Mouse (Mus musculus) MEL (cell line): Measurements from ENCODE around the gene Otulinl.

Source experiments
- CTCF ChIP-seq, 3 experiments: IDR thresholded peaks in 2 of 3; conservative IDR thresholded peaks in 1 of 3; 2 replicates each; pipeline ENCODE4 v1.5.1; 2011 to 2012; ENCODE audit warnings: low read length in 3 of 3, low read depth in 2 of 3, mild to moderate bottlenecking in 2 of 3, improper control_type of control experiment in 1 of 3, inconsistent platforms in 1 of 3, mixed read lengths in 1 of 3, moderate library complexity in 1 of 3; ENCODE audit not compliant: control insufficient read depth in 1 of 3, insufficient read depth in 1 of 3, poor library complexity in 1 of 3, severe bottlenecking in 1 of 3
- EP300 ChIP-seq, 2 experiments: IDR thresholded peaks; 2 replicates each; pipeline ENCODE4 v1.6.1; 2011; ENCODE audit warnings: improper control_type of control experiment in 2 of 2, low read length in 2 of 2, low read depth in 1 of 2, mild to moderate bottlenecking in 1 of 2
- MAZ ChIP-seq: IDR thresholded peaks from 2 replicates; pipeline ENCODE4 v1.6.1; 2012; ENCODE audit warnings: low read depth, mild to moderate bottlenecking, inconsistent platforms, low read length, improper control_type of control experiment
- POLR2A ChIP-seq, 2 experiments: IDR thresholded peaks; 2 replicates each; pipeline ENCODE4 v1.6.1; 2011 to 2012; ENCODE audit warnings: low read length in 2 of 2, mild to moderate bottlenecking in 2 of 2, control low read depth in 1 of 2, improper control_type of control experiment in 1 of 2, low read depth in 1 of 2, moderate library complexity in 1 of 2; ENCODE audit not compliant: control insufficient read depth in 1 of 2, insufficient read depth in 1 of 2, poor library complexity in 1 of 2
- USF1 ChIP-seq: IDR thresholded peaks from 2 replicates; pipeline ENCODE4 v1.6.1; 2014; ENCODE audit warnings: low read depth, mild to moderate bottlenecking, inconsistent platforms, low read length, improper control_type of control experiment, moderate library complexity
- ZNF384 ChIP-seq: IDR thresholded peaks from 2 replicates; pipeline ENCODE4 v1.6.1; 2012; ENCODE audit warnings: low read depth, mild to moderate bottlenecking, inconsistent platforms, low read length, improper control_type of control experiment

- TF ChIP-seq USF1, result no peak
- no peak for TF ChIP-seq CTCF (IDR thresholded peaks at IDR 0.05 in 2 of 3, conservative IDR thresholded peaks at IDR 0.05 in 1 of 3; ENCODE audit: control insufficient read depth in 1 of 3, insufficient read depth in 1 of 3, low read depth in 2 of 3, low read length in 3 of 3, poor library complexity in 1 of 3, severe bottlenecking in 1 of 3)
- no peak for TF ChIP-seq POLR2A (IDR thresholded peaks at IDR 0.05; ENCODE audit: control insufficient read depth in 1 of 2, insufficient read depth in 1 of 2, low read depth in 1 of 2, low read length in 2 of 2, poor library complexity in 1 of 2)
- no peak for TF ChIP-seq MAZ
- TF ChIP-seq EP300 (IDR thresholded peaks at IDR 0.05; ENCODE audit: low read depth in 1 of 2, low read length in 2 of 2), result no peak
- no peak for TF ChIP-seq ZNF384
Measured at GRCm38 (mm10) chr15:27693235-27693634, 11.9 kb upstream of the Otulinl start.
